Mouse (Mus musculus): Measurements from ENCODE around the gene Rbms3. TPM values are rescaled to one million over a fixed set of nuclear protein-coding genes. Genes with fewer than 3 reads are reported as not detected.

The Rbms3 gene
- total RNA-seq, 2 experiments from 2014 or later = 11.0 to 17.4 TPM

GRCm38 (mm10) chr9:117022086-117022485, 607.6 kb downstream of the Rbms3 start:
- intact Hi-C loops (cut with DNase I) = no loop called here
- DNase-seq (ENCODE audit: low spot score in 2 of 2) = no peak

DNA sequence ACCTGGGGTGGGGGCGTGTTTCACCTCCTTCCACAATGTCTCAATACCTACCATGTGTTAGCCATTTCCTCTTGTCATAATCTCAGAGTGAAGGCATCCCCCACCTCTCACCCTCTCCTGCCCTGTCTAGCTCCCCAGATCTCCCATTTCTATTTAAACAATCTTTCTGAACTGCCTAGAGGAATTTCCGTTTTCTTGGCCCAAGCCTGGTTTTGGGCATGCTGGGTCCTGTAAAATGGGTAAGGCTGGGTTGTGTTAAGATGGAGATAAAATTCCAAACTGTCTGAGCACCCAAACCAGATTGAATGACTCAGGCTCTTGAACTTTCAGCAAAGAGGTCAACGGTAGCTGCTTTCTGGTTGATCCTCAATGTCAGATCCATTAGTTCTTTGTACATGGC, 608.2 kb downstream of the Rbms3 start:
- no peak for DNase-seq (ENCODE audit: low spot score in 2 of 2)
- intact Hi-C loops (cut with DNase I) = no loop called here

- intact Hi-C loops (cut with DNase I) = no loop called here
- no peak for DNase-seq (ENCODE audit: low spot score in 2 of 2)
Observed at GRCm38 (mm10) chr9:117020216-117020615, 609.5 kb downstream of the Rbms3 start.

DNA sequence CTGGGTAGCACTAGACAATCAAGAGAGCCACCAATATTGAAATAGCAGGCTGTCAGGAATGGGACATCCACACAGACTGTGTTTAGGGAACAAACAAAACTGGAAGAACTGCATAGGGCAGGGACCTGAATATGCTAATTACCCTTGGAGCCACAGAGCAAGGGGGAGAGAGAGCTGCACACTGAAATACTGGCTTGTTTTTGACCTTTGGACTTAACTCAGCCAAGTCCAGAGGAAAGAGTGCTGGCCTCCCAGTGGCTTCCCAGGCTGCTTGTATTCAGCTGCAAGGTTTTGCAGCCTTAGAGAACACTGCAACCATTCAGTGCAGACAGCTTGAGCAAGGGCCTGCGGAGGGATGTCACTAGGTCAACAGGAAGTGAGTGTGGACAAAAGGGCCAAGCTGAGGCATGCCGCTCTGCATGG, 611.0 kb downstream of the Rbms3 start:
- DNase-seq (ENCODE audit: low spot score in 2 of 2) = peak in 1 of 2 experiments; percentile 7
- intact Hi-C loops (cut with DNase I) = no loop called here

- intact Hi-C loops (cut with DNase I) = no loop called here
- no peak for DNase-seq (ENCODE audit: low spot score in 2 of 2)
Observed at GRCm38 (mm10) chr9:117018301-117018700, 611.4 kb downstream of the Rbms3 start.

DNA sequence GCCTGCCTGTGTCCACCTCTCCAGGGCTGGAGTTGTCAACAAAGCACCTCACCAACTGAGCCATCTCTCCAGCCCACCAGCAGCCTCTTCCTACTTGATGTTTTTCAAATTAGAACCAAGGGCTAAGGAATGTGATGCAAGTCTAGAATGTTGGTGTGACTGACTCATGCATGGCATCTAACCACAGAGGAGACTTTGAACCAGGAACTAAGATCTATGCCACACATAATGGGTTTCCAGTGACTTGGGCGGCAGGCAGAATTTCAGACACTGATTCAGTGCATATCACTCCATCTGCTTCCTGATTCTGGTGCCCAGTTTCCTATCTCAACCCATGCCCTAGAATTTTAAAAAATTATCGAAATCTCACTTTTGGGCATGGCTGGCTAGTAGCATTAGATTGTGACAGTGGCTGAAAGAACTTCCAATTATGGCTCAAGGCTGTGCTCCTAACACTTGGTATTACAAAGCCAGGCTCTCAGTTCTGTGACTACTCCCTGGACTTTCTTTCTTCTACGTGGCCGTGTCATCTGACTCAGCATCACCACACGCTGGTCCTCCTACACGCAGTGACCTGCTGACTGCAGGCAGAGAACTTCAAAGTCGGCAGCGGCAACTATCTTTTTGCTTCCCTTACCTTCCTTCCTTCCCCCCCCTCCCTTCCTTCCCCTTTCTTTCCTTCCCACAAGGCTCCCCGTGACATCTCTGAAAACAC, 613.0 kb downstream of the Rbms3 start:
- no peak for DNase-seq (ENCODE audit: low spot score in 2 of 2)

GRCm38 (mm10) chr9:117013386-117013785, 616.3 kb downstream of the Rbms3 start:
- intact Hi-C loops (cut with DNase I) = no loop called here
- DNase-seq (ENCODE audit: low spot score in 2 of 2) = no peak

More for the DNA sequence above, 613.0 kb downstream of the Rbms3 start:
- intact Hi-C loops (cut with DNase I) = no loop called here

GRCm38 (mm10) chr9:117010801-117011200, 618.9 kb downstream of the Rbms3 start:
- intact Hi-C loops (cut with DNase I) = no loop called here

GRCm38 (mm10) chr9:117008194-117008593, 621.5 kb downstream of the Rbms3 start:
- intact Hi-C loops (cut with DNase I) = no loop called here
- DNase-seq (ENCODE audit: low spot score in 2 of 2) = no peak

More at GRCm38 (mm10) chr9:117010801-117011200, 618.9 kb downstream of the Rbms3 start:
- DNase-seq (ENCODE audit: low spot score in 2 of 2) = no peak

DNA sequence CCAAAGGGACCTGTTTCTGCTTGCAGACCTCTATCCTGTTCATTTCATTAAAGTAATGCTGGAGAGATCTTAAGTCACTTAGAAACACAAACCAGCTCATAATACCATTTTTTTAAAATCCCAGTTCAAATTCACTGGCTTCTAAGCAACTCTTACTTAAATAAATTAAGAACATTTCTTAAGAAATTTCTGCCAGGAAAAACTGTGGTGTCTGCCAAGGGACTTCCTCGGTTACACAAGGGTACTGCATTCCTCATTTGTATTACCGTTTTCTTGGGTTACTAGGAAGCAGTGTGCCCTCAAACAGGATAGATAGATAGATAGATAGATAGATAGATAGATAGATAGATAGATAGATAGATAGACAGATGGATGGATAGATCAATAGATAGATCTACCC, 627.6 kb downstream of the Rbms3 start:
- no peak for DNase-seq (ENCODE audit: low spot score in 2 of 2)
- intact Hi-C loops (cut with DNase I) = no loop called here

DNA sequence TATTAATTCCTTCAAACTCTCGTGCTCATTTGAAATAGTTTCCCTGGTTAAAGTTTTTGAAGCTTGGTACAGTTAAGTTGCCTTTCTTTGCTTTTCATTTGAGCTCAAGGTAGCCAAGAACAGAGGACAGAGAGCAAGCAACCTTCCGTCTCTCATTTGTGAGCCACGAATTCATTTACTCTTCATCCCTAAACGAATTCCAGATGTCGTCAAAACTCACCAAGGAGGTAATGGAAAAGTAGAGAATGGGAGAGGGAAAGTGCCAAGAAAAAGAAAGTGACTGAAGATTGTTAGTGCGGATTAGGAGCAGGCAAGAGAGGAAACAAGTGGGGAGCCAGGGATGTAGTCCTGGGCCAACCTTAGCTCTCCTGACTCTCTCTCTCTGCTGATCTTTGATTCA, 630.5 kb downstream of the Rbms3 start:
- no peak for DNase-seq (ENCODE audit: low spot score in 2 of 2)
- intact Hi-C loops (cut with DNase I) = no loop called here

DNA sequence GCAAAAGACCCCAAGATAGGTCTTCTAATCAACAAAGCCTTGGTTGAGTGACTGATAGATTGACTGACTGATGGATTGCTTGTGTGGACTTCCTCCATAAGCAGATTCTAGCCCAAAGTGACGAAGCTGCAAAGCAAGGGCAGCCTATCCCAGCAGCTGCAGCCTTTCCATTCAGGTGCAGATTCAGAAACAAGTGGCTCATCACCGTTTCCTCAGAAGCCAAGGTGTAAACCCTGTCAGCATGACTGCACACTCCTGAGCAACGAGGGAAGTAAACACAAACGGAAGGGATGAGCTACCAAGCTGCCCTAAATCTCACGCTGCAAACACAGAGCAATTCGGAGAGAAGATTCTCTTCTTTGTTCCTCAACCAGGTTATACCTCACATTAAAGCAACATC, 639.4 kb downstream of the Rbms3 start:
- DNase-seq (ENCODE audit: low spot score in 2 of 2) = no peak
- intact Hi-C loops (cut with DNase I) = no loop called here

GRCm38 (mm10) chr9:116980801-116981200, 648.9 kb downstream of the Rbms3 start:
- intact Hi-C loops (cut with DNase I) = no loop called here
- no peak for DNase-seq (ENCODE audit: low spot score in 2 of 2)

DNA sequence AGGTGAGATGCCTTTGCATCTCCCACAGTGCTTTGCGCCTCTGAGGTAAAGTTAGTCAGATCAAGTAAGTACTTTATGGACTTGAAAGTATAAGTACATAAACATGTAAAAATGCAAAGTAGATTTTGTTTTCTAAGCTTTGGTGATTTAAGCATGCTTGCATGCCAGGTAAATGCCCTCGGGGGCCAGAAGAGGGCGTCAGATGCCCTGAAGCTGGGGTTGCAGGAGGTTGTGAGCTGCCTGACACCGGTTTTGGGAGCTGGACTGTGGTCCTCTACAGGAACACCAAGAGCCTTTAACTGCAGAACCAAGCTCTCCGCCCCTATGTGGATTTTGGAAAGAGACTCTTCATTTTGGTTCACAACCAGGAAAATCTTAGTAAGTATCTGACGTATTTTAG, 652.3 kb downstream of the Rbms3 start:
- DNase-seq (ENCODE audit: low spot score in 2 of 2) = no peak
- intact Hi-C loops (cut with DNase I) = no loop called here

DNA sequence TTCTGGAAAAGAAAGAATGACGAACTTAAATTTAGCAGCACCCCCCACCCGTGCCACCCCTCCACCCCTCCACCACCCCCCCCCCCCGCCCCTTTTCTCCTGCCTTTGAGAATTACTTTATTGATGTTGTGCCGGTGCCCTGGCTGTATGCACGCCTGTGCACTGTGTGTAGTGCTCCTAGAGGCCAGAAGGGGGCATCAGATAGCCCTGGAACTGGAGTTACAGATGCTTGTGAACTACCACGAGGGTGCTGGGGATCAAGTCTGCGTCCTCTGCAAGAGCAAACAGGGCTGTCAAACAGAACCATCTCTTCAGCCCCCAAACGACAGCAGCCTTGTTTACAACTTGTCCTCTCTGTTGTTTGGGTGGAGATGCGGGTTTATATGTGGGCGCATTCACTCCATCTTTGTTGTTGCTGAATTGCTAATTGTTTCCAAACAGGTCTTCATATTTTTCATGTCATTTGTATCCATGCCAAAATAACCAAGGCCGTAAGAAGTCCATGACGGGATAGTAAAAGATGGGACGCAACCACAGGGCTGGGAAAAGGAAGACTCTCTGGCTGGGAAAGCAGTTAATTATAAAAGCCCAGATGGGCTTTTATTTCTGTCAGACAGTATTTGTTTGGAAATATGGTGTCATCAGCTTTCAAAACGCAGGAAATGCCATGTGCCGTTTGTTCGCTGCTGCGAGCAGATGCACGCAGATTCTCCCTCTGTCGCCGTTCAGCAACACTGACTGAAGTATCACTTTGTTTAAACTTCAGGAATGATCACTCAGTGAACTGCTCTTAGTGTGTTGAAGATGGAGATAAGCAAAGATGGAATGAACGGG, 652.9 kb downstream of the Rbms3 start:
- intact Hi-C loops (cut with DNase I) = no loop called here
- DNase-seq (ENCODE audit: low spot score in 2 of 2) = peak in 1 of 2 experiments; percentile 15

DNA sequence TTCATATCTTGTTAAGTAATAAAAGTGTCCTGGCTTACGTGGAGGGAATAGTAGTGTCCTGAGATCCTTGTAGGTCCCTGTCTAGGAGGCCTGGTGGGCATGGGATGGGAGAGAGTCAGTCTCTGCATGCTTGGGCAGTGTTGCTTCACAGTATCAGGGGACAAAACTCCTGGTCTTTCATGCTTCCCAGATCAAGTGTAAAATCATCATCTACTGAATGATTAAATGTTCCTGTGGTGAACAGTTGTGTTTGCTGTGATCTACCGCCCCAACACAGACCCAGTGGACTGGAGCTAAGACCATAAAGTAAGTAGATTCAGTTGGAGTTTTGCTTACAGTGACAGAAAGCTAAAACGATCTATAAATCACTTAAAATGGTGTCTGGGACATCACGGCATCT, 654.4 kb downstream of the Rbms3 start:
- intact Hi-C loops (cut with DNase I) = no loop called here

GRCm38 (mm10) chr9:116974134-116974533, 655.6 kb downstream of the Rbms3 start:
- intact Hi-C loops (cut with DNase I) = no loop called here
- no peak for DNase-seq (ENCODE audit: low spot score in 2 of 2)

More for the DNA sequence above, 654.4 kb downstream of the Rbms3 start:
- no peak for DNase-seq (ENCODE audit: low spot score in 2 of 2)

DNA sequence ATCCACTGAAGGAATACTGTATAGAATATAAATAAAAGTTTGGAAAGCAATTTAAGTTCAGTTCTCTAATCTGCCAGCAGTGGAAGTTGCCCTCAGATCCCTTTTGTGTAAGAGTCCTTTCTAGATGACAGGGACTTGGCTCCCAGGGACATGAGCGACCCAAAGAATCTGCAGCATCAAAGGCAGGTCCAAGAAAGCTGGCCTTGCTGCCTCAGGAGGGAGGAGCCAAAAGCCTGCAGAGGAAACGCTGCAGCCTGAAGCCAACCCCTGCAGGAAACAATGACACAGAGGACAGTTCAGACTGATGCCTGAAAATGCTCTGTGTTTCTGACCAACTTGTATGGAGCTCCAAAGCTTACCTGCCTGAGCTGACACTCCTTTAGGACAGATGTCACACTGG, 656.1 kb downstream of the Rbms3 start:
- DNase-seq (ENCODE audit: low spot score in 2 of 2) = no peak
- intact Hi-C loops (cut with DNase I) = no loop called here

- peak in 1 of 2 experiments; percentile 17 for DNase-seq (ENCODE audit: low spot score in 2 of 2)
Observed at GRCm38 (mm10) chr9:116967317-116967716, 662.4 kb downstream of the Rbms3 start.

GRCm38 (mm10) chr9:116965691-116966090, 664.0 kb downstream of the Rbms3 start:
- no peak for DNase-seq (ENCODE audit: low spot score in 2 of 2)

More at GRCm38 (mm10) chr9:116967317-116967716, 662.4 kb downstream of the Rbms3 start:
- intact Hi-C loops (cut with DNase I) = no loop called here

GRCm38 (mm10) chr9:116956156-116956555, 673.6 kb downstream of the Rbms3 start:
- intact Hi-C loops (cut with DNase I) = no loop called here

More at GRCm38 (mm10) chr9:116965691-116966090, 664.0 kb downstream of the Rbms3 start:
- intact Hi-C loops (cut with DNase I) = no loop called here

More at GRCm38 (mm10) chr9:116956156-116956555, 673.6 kb downstream of the Rbms3 start:
- DNase-seq (ENCODE audit: low spot score in 2 of 2) = no peak

Measured in left cerebral cortex, postnatal 25 days (tissue).